Mouse (Mus musculus): Measurements from ENCODE around the gene Gm17535. TPM values are rescaled to one million over a fixed set of nuclear protein-coding genes. Genes with fewer than 3 reads are reported as not detected.
"Not testable (repeated sequence)": the region's sequence is repeated elsewhere in the genome, so short reads cannot be mapped to it uniquely, and the experiment has no call there.

The Gm17535 gene
- total RNA-seq (2021): not detected
- long read RNA-seq, experiment 1: 0 reads
- long read RNA-seq, experiment 2: 0 reads

GRCm38 (mm10) chr9:3034299-3034698, at the start of gene Gm17535:
TSS of gene Gm17535 (plus strand) at chr9:3034599.
- H3K27ac ChIP-seq; H3K4me3 ChIP-seq; intact Hi-C loops (cut with DNase I); DNase-seq: not testable (repeated sequence)

- H3K4me3 ChIP-seq; DNase-seq; H3K27ac ChIP-seq; intact Hi-C loops (cut with DNase I): not testable (repeated sequence)
Measured at GRCm38 (mm10) chr9:3000445-3000972, 33.9 kb upstream of the Gm17535 start, which contains the start of gene Gm10722. TSS of gene Gm10722 (plus strand) at chr9:3000922.

GRCm38 (mm10) chr9:3001006-3001405, 33.4 kb upstream of the Gm17535 start:
- DNase-seq; intact Hi-C loops (cut with DNase I); H3K4me3 ChIP-seq; H3K27ac ChIP-seq: not testable (repeated sequence)

- DNase-seq: peak; percentile 72
- intact Hi-C loops (cut with DNase I): not testable (repeated sequence)
Measured at GRCm38 (mm10) chr9:3001948-3002659, 32.3 kb upstream of the Gm17535 start.

GRCm38 (mm10) chr9:3002794-3003396, 31.5 kb upstream of the Gm17535 start, which contains the start of gene Gm11168:
TSS of gene Gm11168 (plus strand) at chr9:3003346.
- H3K27ac ChIP-seq; H3K4me3 ChIP-seq; DNase-seq; intact Hi-C loops (cut with DNase I): not testable (repeated sequence)

More at GRCm38 (mm10) chr9:3001948-3002659, 32.3 kb upstream of the Gm17535 start:
- not testable (repeated sequence) for H3K27ac ChIP-seq, H3K4me3 ChIP-seq

GRCm38 (mm10) chr9:3006179-3006578, 28.2 kb upstream of the Gm17535 start:
- H3K4me3 ChIP-seq; H3K27ac ChIP-seq; DNase-seq; intact Hi-C loops (cut with DNase I): not testable (repeated sequence)

GRCm38 (mm10) chr9:3006636-3007035, 27.8 kb upstream of the Gm17535 start:
- intact Hi-C loops (cut with DNase I); H3K27ac ChIP-seq; H3K4me3 ChIP-seq: not testable (repeated sequence)
- peak; percentile 15 for DNase-seq

GRCm38 (mm10) chr9:3007272-3007671, 27.1 kb upstream of the Gm17535 start:
- DNase-seq; intact Hi-C loops (cut with DNase I); H3K27ac ChIP-seq; H3K4me3 ChIP-seq: not testable (repeated sequence)

GRCm38 (mm10) chr9:3009331-3009730, 25.1 kb upstream of the Gm17535 start:
- H3K27ac ChIP-seq; H3K4me3 ChIP-seq; intact Hi-C loops (cut with DNase I); DNase-seq: not testable (repeated sequence)

GRCm38 (mm10) chr9:3012054-3012621, 22.3 kb upstream of the Gm17535 start:
- H3K27ac ChIP-seq; H3K4me3 ChIP-seq; intact Hi-C loops (cut with DNase I); DNase-seq: not testable (repeated sequence)

GRCm38 (mm10) chr9:3012733-3013279, 21.6 kb upstream of the Gm17535 start, which contains the start of gene Gm10721:
TSS of gene Gm10721 (plus strand) at chr9:3013140.
- intact Hi-C loops (cut with DNase I); H3K27ac ChIP-seq; H3K4me3 ChIP-seq; DNase-seq: not testable (repeated sequence)

- H3K4me3 ChIP-seq; intact Hi-C loops (cut with DNase I); H3K27ac ChIP-seq; DNase-seq: not testable (repeated sequence)
Measured at GRCm38 (mm10) chr9:3015354-3015753, 19.0 kb upstream of the Gm17535 start, which contains the start of gene Gm10720. TSS of gene Gm10720 (plus strand) at chr9:3015654.

- DNase-seq; intact Hi-C loops (cut with DNase I); H3K27ac ChIP-seq; H3K4me3 ChIP-seq: not testable (repeated sequence)
Measured at GRCm38 (mm10) chr9:3015896-3016295, 18.5 kb upstream of the Gm17535 start.

GRCm38 (mm10) chr9:3017108-3017507, 17.3 kb upstream of the Gm17535 start, which contains the start of gene Gm10719:
TSS of gene Gm10719 (plus strand) at chr9:3017408.
- DNase-seq: not testable (repeated sequence)

GRCm38 (mm10) chr9:3018944-3019343, 15.5 kb upstream of the Gm17535 start:
- intact Hi-C loops (cut with DNase I); H3K4me3 ChIP-seq; H3K27ac ChIP-seq: not testable (repeated sequence)
- peak; percentile 36 for DNase-seq

More at GRCm38 (mm10) chr9:3017108-3017507, 17.3 kb upstream of the Gm17535 start, which contains the start of gene Gm10719:
- intact Hi-C loops (cut with DNase I); H3K4me3 ChIP-seq; H3K27ac ChIP-seq: not testable (repeated sequence)

- DNase-seq: peak; percentile 21
- H3K27ac ChIP-seq; intact Hi-C loops (cut with DNase I); H3K4me3 ChIP-seq: not testable (repeated sequence)
Measured at GRCm38 (mm10) chr9:3019835-3020727, 14.3 kb upstream of the Gm17535 start.

Measured in gastrocnemius, adult 2 months (tissue).